Mouse (Mus musculus): ENCODE measurements at regions not wholly inside any gene's neighbourhood (a gene's known extent, or its start where the extent isn't known, plus 50 kb on each side); places are given as distances from the start of the nearest gene placed in this dataset.

GRCm38 (mm10) chr15:97620261-97620660, 85.4 kb downstream of the Rpap3 start:
- no peak for DNase-seq (ENCODE audit: low spot score)

DNA sequence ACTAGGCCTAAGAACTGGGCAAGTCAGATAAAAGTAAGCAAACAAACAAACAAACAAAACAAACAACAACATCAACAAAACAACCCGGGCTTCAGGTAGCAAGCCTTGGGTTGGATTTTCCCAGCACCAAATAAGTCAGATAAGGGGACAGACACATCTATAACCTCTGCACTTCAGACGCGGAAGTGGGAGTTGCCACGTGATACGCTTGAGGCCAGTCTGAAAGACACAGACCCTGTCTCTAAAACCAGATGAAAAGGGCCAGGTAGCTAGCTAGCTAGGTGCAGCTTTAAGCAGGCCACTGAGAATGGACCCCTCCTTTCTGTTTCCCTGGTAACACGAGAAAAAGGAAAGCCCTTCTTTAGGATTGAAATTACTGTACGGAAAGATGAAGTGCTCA, 85.9 kb downstream of the Rpap3 start:
- DNase-seq (ENCODE audit: low spot score): no peak

- no peak for DNase-seq (ENCODE audit: low spot score)
Observed at GRCm38 (mm10) chr15:97612325-97612724, 93.3 kb downstream of the Rpap3 start.

DNA sequence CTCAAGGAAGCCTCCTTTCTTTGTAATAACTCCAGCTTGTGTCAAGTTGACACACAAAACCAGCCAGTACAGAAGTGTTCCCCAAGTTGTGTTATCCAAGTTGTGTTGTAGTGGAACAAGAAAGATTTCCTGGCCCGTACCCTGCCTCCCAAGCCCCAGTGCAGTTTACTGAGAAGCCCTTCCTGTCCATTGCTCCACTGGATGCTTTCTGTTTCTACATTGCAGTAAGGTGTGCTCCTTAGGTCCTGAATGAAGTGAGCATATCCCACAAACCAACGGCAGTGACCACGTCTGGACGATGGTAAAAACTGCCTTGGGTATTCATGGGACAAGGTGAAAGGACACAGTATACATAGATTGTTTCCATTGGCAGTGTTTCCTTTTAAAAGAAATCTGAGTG, 94.9 kb downstream of the Rpap3 start:
- DNase-seq (ENCODE audit: low spot score): no peak

GRCm38 (mm10) chr15:97609496-97609895, 96.1 kb downstream of the Rpap3 start:
- DNase-seq (ENCODE audit: low spot score): no peak

- no peak for DNase-seq (ENCODE audit: low spot score)
Observed at GRCm38 (mm10) chr15:97608651-97609050, 97.0 kb downstream of the Rpap3 start.

DNA sequence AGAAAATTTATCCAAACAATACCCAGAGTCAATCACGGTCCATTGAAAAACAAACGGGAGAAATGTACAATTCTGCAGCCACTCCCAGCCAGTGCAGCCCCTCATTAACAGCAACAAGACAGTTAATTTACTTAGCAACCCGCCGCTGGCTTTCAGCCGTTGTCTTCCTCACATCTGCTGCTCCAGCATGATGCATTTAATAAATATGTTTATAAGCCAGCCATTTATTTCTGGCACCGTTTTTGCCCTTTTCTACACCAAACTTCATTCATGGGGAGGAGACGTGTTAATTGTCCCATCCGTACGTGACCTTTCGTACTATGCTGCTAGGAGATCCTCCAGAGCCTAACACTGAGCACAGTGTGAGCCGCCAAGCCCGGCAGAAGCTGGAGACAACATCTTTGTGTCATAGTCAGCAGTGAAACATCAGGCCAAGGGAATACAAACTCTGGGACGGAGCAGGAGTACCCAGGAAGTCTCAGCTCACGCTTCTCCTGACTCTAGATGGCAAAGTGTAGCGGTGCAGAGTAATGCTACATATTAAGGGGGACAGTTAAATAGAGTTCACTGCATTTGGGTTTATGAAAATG, 97.9 kb downstream of the Rpap3 start:
- no peak for DNase-seq (ENCODE audit: low spot score)

- DNase-seq (ENCODE audit: low spot score): peak; percentile 63
Observed at GRCm38 (mm10) chr15:97606630-97607381, 98.8 kb downstream of the Rpap3 start.

DNA sequence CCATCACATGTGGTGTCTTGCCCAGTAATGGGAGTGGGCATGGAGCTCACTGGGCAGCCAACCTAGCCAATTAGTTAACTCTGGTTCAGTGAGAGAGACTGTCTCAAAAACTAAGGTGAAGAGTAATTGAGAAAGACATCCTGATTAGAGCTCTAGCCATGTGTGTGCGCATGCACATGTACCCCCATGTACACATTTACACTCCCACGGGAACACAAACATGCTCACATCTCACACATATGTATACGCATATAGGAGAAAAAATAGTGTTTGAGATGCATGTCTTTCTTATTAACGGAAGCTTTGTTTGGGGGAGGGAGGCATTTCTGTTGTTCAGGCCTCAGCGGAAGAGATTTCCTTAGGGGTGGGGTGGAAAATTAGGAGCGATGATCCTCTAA, 99.4 kb downstream of the Rpap3 start:
- no peak for DNase-seq (ENCODE audit: low spot score)

GRCm38 (mm10) chr15:97605791-97606190, 99.8 kb downstream of the Rpap3 start:
- DNase-seq (ENCODE audit: low spot score): no peak

DNA sequence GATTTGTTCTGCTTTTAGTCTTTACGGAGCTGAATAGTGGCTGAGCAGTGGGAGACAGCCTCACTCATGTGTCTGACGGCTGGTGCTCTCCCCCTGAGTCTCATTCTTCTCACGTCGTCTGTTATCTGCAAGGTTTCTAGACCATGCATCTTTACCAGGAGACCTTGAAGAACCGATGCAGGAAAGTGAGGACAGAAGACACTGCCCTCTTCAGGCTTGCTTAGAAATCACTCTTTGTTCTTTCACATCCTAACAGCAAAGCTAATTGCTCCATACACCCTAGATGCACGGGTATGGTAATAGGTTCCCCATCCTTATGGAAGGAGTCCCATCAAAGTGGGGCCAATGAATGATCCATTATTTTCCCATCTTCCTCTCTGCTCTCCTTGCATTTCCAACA, 102.1 kb downstream of the Rpap3 start:
- no peak for DNase-seq (ENCODE audit: low spot score)

DNA sequence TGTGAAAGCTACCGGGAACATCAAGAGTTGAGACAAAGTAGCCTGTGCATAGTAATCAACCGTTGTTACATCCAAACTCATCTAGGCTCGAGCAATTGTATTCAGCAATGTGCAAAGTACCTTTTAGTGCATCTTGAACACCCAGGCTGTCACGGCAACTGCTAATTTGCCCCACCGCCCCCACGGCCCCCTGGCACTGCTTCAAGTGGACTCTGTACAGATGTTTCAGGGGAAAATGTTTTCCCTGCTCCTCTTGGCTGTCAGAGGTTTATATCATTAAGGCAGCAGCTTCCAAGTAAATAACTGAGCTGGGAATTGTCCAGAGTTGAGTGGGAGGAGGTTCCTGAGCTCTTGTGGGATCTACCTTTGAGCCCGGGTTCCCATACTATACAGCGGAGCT, 107.4 kb downstream of the Rpap3 start:
- DNase-seq (ENCODE audit: low spot score): no peak

GRCm38 (mm10) chr15:97596514-97597081, 109.0 kb downstream of the Rpap3 start:
- no peak for DNase-seq (ENCODE audit: low spot score)

- no peak for DNase-seq (ENCODE audit: low spot score)
Observed at GRCm38 (mm10) chr15:97595284-97595796, 110.3 kb downstream of the Rpap3 start.

GRCm38 (mm10) chr15:97593781-97594600, 111.6 kb downstream of the Rpap3 start:
- peak; percentile 44 for DNase-seq (ENCODE audit: low spot score)

DNA sequence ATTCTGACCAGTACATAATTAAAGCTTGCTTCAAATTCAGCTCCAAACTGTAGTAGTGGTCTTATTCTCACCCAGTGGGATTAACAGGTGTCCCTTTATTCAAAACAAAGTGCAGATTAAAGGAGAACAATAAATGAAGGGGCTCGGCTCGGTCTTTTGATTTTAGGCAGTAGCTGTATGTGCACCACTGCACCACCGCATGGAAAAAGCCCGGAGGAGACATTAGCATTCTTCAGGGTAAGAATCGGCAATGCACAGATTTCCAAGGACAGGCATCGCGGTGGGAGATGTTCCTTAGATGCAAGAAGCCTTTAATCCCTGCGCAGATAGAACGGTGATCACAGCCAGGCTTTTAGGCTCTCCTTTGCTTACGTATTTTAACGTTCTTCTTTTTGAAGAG, 112.8 kb downstream of the Rpap3 start:
- DNase-seq (ENCODE audit: low spot score): no peak

- DNase-seq (ENCODE audit: low spot score): no peak
Observed at GRCm38 (mm10) chr15:97591406-97591805, 114.2 kb downstream of the Rpap3 start.

GRCm38 (mm10) chr15:97590732-97591292, 114.8 kb downstream of the Rpap3 start:
- no peak for DNase-seq (ENCODE audit: low spot score)

- no peak for DNase-seq (ENCODE audit: low spot score)
Observed at GRCm38 (mm10) chr15:97587571-97588205, 117.9 kb downstream of the Rpap3 start.

GRCm38 (mm10) chr15:97581724-97582154, 123.9 kb downstream of the Rpap3 start:
- DNase-seq (ENCODE audit: low spot score): peak; percentile 80

DNA sequence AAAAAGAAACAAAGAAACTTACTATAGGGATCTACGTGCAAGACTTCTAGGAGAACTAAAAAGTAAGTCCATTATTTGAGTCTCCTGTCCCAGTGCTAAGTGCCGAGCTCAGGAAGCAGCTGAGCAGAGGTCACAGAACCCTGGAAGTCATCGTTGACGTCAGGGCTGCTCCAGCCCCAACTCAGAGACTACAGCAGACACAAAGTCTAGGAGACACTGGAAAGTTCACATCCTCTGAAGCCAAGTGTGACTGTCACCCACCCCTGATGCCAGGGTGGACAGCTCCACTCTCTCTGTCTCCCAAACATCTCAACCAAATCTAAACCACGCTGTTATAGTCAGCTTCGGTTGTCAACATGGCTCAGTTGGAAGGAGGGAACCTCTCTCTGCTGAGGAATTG, 124.9 kb downstream of the Rpap3 start:
- DNase-seq (ENCODE audit: low spot score): no peak

GRCm38 (mm10) chr15:97578046-97578445, 127.6 kb downstream of the Rpap3 start:
- DNase-seq (ENCODE audit: low spot score): no peak

Measured in ovary, postnatal 36 days (tissue).